Mouse (Mus musculus) left cerebral cortex, adult 11 months (tissue): ENCODE measurements around the gene Rims1.

ENCODE experiments used
- DNase-seq: peaks from one replicate; pipeline ENCODE4 v3.0.0; 2022; ENCODE audit warnings: low spot score

Rims1 gene

GRCm38 (mm10) chr1:22694514-22694913, 111.3 kb downstream of the Rims1 start:
- no peak for DNase-seq

GRCm38 (mm10) chr1:22683455-22683854, 122.3 kb downstream of the Rims1 start:
- no peak for DNase-seq

- DNase-seq: no peak
Measured at GRCm38 (mm10) chr1:22664196-22664595, 141.6 kb downstream of the Rims1 start.

DNA sequence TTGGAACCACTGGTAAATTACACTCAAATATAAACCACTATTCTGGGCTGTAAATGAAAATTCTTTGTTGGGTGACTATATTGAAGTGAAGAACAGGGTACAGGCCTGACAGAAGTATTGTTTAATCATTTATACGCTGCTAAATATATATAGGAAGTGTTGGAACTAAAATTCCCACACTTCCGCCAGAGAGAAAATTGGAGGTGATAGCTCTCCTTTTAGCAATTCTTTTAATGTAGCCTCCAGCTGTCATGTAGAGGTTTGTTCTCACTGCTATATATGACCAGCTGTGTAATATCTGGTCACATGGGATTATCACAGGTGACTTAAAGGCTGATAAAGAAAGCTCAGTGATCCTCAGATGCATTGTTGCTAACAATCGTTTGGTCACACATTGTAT, 144.0 kb downstream of the Rims1 start:
- no peak for DNase-seq

DNA sequence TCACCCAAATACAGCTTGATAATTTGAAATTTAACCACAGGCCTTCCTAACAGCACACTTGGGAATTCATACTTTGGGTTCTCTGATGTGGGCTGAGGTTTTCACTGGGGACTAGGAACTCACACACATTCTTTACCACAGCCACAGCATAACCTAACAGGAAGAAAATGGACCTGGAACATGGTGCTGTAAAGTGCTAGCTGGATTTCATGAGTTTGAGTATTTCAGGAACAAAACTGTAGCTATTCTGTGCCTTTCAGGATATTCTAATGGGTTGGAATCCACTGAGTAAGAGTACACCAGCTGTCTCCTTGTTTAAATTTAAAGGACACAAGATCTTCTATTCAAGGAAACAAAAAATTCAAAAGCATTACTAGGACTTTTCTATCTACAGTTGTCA, 149.8 kb downstream of the Rims1 start:
- DNase-seq: peak; percentile 27

DNA sequence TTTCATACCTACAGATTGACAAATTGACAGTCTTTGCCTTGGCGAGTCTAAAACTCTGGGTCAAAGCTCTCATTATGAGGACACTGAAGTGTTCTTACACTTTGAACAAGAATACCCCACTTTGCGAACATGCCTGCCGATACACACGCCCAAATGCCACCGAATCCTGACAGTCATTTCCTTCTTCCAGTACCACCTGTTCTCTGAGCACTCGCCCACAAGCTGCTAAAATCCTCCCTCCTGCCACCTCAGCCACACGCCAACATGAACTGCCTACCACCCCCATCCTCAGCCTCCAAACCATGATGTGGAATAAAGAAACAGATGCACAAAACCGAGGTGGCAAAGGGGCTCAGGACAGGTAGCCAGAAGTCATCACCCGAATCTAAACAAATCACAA, 150.9 kb downstream of the Rims1 start:
- DNase-seq: peak; percentile 35

DNA sequence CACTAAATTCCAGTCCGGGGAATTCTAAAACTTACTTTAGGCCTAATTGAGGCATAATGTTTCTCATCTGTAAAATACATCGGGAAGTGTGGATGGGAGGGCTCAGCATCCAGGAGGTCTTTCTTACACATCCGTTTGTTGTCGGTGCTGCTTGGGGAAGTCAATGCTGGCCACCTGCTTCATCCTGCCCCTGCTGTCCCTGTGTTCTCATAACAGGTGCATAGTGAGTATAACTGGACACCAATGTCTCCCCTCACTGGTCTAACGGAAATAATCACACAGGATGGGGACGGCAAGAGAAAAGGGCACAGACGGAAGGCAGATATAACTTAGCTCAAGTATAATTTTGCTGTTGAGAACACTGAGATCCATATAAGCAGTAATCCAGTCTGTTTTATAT, 155.2 kb downstream of the Rims1 start:
- DNase-seq: no peak

DNA sequence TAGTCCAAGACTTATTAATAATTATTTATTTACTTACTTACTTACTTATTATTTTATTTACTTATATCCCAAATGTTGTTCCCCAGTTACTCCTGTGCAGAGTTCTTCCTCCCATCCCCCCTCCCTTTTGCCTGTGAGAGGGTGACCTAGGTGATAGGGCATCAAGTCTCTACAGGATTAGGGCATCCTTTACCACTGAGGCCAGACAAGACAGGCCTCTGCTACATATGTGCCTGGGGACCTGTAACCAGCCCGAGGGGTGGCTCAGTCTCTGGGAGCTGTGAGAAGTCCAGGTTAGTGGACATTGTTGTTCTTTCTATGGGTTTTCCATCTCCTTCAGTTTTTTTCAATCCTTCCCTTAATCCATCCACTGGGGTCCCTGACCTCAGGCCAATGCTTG, 156.4 kb downstream of the Rims1 start:
- DNase-seq: no peak

GRCm38 (mm10) chr1:22645257-22645656, 160.5 kb downstream of the Rims1 start:
- no peak for DNase-seq

- no peak for DNase-seq
Measured at GRCm38 (mm10) chr1:22640568-22640967, 165.2 kb downstream of the Rims1 start.

DNA sequence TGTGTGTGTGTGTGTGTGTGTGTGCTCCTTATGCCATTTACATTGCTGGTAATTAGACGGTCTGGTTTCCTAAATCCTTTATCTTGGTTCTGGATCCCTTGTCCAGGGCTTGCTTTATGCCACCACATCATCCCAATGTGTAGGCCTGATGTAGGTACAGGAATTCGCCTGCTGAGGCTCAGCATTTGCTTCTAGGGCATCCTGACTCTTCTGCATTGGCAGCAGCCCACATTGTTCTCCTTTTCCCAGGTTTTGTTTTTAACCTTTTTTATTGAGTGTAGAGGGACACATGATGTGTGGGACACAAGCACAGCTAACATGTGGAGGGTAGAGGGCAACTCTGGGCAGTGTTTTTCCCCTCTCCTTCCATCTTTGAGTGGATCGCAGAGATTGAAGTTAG, 166.1 kb downstream of the Rims1 start:
- DNase-seq: no peak

DNA sequence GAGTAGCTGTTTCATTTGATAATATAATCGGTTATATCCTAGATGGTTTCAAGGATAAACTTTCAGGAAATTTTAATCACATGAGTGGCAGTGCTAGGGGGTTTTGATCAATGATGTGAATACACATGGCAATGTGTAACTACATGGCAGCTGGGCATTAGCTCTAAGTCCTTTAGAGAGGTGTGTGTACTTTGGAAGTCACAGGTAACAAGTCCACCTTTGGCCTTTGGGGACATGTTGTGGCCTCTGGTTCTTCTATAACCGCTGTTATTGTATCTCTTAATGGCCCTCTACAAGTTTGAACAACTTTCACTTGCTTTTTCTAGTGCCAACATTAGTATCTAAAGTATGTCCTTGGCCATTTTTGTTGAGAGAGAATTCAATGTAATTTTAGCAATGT, 171.9 kb downstream of the Rims1 start:
- no peak for DNase-seq

GRCm38 (mm10) chr1:22632551-22632950, 173.2 kb downstream of the Rims1 start:
- DNase-seq: no peak

DNA sequence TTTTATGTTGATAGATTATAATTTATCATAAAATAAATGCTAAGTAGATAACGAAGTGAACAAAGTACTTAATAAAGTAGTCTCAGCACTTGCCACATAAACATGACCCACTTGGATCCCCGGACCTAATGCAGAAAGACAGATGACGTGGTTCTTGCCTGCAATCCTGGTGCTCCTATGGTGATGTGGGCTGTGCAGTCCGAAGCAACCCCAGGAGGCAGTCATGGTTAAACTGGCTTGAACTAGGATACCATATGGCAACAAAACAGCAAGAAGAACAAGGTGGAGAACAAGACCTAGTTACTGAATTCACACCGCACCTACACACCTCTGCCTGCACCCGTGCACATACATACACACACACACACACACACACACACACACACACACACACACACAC, 173.8 kb downstream of the Rims1 start:
- DNase-seq: no peak

DNA sequence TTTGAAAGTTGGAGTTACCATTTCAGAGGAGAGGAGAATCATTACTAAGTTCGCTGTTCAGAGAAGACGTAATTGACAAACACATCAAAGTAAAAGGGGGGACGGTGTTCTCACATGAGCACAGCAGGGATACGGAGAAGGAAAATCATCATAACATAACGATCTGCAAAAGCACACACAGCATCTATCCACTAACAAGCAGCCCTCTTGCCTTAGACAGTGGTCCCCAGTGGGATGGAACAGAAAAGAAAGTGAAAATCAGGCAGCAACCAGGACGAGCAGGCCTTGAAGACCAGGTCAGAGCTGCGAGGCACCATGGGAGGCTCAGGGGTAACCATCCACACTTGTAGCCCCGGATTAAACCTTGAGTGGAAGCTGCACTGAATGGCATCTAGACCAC, 176.8 kb downstream of the Rims1 start:
- DNase-seq: no peak

GRCm38 (mm10) chr1:22627013-22627412, 178.8 kb downstream of the Rims1 start:
- no peak for DNase-seq

- DNase-seq: no peak
Measured at GRCm38 (mm10) chr1:22626295-22626694, 179.5 kb downstream of the Rims1 start.

DNA sequence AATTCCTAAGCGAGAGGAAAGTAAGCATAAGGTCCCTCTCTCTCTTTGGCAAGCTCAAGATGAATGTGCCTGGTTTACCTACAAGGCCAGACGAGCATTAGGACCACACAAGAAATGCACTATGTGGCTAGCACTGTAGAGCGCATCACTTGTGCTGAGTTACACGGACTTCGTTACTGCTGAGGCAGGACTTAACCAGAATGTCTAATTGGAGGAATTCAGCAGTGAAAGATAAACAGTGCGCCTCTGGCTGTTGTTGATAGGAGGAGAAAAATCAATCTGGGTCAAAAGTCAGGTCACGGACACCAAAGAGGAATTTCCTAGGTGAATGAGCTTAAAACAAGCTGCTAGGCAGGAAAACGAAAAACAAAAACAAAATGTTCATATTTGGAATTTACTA, 185.0 kb downstream of the Rims1 start:
- no peak for DNase-seq

DNA sequence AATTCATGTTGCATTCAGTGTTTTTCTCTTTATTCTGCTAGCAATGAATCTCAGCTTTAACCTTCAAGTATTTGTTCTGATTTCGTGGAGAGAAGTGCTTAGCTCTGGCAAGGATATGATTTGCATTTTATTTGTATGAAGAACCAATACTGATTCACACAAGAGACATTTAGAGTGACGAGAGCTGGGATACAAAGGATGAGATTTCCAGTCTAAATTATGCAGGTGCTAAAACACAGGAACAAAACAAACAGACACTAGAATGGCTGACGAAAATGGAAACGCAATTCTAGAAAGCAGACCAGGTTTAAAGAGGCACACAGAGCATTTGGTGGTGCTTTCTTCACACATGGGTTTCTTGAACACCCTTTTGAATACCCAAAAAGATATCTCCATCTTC, 190.2 kb downstream of the Rims1 start:
- DNase-seq: no peak

DNA sequence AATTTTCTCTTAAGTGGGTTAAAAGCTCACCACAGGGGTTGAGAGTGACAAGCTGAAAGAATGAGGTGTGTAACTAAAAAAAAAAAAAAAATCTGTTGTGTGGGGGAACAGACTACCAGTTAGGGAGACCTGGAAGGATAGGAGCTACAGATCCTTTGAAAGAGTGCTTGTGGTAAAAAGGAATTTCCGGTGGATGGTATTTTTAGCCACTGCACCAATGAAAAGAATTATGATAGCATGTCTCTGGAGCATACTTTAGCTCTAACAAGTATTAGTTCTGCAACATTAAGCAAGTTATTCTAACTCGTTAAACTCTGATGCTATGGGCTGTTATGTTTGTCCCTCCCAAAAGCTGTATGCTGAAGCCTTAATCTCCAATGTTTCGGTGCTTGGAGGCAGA, 192.2 kb downstream of the Rims1 start:
- no peak for DNase-seq

- no peak for DNase-seq
Measured at GRCm38 (mm10) chr1:22604329-22605044, 201.3 kb downstream of the Rims1 start.

DNA sequence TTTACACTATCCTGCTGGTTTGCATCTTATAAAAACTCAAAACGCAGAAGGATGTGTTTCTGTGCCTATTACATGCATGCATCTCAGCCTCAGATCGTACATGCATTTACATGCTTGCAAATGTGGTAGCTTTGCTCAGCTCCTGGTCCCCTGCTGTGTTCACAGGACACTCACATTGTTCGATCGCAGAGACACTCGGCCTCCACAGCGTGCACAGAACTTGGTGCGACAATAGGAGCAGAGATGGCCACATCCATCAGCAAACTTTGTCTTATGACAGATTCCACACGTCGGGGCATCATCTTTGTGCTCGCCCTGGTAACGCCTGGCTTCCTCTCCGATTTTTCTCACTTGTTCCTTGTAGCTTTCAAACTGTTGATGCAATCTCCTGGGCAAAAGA, 209.6 kb downstream of the Rims1 start:
- no peak for DNase-seq

GRCm38 (mm10) chr1:22594841-22595240, 211.0 kb downstream of the Rims1 start:
- no peak for DNase-seq

DNA sequence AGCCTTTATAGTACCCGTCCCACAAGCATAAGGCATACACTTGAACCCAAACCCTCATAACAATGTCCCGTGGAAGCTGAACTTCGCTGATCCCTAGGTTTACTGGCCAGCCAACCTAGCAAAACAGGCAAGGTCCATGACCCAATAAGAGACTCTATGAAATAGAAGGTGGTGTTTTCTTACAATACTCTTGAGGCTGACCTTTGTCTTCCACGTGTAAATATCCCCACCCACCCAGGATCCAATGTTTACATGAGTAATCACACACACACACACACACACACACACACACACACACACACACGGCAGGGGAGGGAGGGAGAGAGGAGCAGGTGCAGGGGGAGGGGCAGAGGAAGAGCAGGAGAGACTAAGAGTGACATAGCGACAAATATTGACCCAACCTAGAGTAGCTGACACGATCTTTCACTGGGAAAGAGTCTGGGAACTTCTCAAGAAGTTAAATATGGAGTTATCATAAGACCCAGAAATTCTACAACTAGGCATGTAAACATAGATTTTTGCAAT, 217.9 kb downstream of the Rims1 start:
- DNase-seq: no peak
